Mouse (Mus musculus): ENCODE results near the gene Ttf2. TPM values are rescaled to one million over a fixed set of nuclear protein-coding genes. Genes with fewer than 3 reads are reported as not detected.

Gene Ttf2
- total and polyA plus RNA-seq, 2 experiments from 2014 or later: 1.5 to 3.6 TPM

GRCm38 (mm10) chr3:100993158-100993557 lies 23.7 kb upstream of the Ttf2 start:
- Histone ChIP-seq H3K27ac (ENCODE audit: low read depth, low read length) (no peak overlapping the region), H3K9ac (replicated peaks; ENCODE audit: low read length, poor library complexity, severe bottlenecking) (no peak overlapping the region), H3K4me2 (ENCODE audit: low read depth, low read length, poor library complexity, severe bottlenecking) (no peak overlapping the region), H3K9me3 (ENCODE audit: low read length) (no peaks in the 10 kb centered on the region), H3K36me3 (ENCODE audit: insufficient read depth, low read length) (no peaks in the 10 kb centered on the region), H3K27me3 (ENCODE audit: insufficient read depth, low read length) (no peaks in the 10 kb centered on the region), H3K4me3 (ENCODE audit: low read depth, low read length) (no peak overlapping the region), H3K4me1 (ENCODE audit: insufficient read depth, low read length) (peaks cover 7% of the 10 kb centered on the region; the same call in 1 of the 2 replicates)
- WGBS: 79% methylated on average over 7 of the region's 7 CpGs
- no peak for TF ChIP-seq CTCF (IDR thresholded peaks at IDR 0.05)
- no peak for DNase-seq (ENCODE audit: low spot score)
- ATAC-seq (ENCODE audit: low FRiP score): no peak

- H3K9ac ChIP-seq (replicated peaks; ENCODE audit: low read length, poor library complexity, severe bottlenecking): no peak overlapping the region
- H3K9me3 ChIP-seq (ENCODE audit: low read length): no peaks in the 10 kb centered on the region
- no peaks in the 10 kb centered on the region for H3K27me3 ChIP-seq (ENCODE audit: insufficient read depth, low read length)
- H3K4me3 ChIP-seq (ENCODE audit: low read depth, low read length): no peak overlapping the region
- H3K4me2 ChIP-seq (ENCODE audit: low read depth, low read length, poor library complexity, severe bottlenecking): no peak overlapping the region
- H3K36me3 ChIP-seq (ENCODE audit: insufficient read depth, low read length): no peaks in the 10 kb centered on the region
- H3K27ac ChIP-seq (ENCODE audit: low read depth, low read length): no peak overlapping the region
- H3K4me1 ChIP-seq (ENCODE audit: insufficient read depth, low read length): peaks cover 7% of the 10 kb centered on the region; the same call in 1 of the 2 replicates
- TF ChIP-seq CTCF (IDR thresholded peaks at IDR 0.05): no peak
- DNase-seq (ENCODE audit: low spot score): no peak
- ATAC-seq (ENCODE audit: low FRiP score): no peak
- 26% methylated on average over 1 of the region's 1 CpGs for WGBS
Measured at GRCm38 (mm10) chr3:100990231-100990630, 20.8 kb upstream of the Ttf2 start.

- DNase-seq (ENCODE audit: low spot score) (peak; percentile 46), ATAC-seq (ENCODE audit: low FRiP score) (no peak)
- Histone ChIP-seq H3K4me3 (ENCODE audit: low read depth, low read length) (no peak overlapping the region), H3K27me3 (ENCODE audit: insufficient read depth, low read length) (no peaks in the 10 kb centered on the region), H3K9me3 (ENCODE audit: low read length) (no peaks in the 10 kb centered on the region), H3K4me1 (ENCODE audit: insufficient read depth, low read length) (peaks cover 4% of the 10 kb centered on the region; the same call in 1 of the 2 replicates), H3K9ac (replicated peaks; ENCODE audit: low read length, poor library complexity, severe bottlenecking) (no peak overlapping the region), H3K36me3 (ENCODE audit: insufficient read depth, low read length) (no peaks in the 10 kb centered on the region), H3K4me2 (ENCODE audit: low read depth, low read length, poor library complexity, severe bottlenecking) (no peak overlapping the region), H3K27ac (ENCODE audit: low read depth, low read length) (no peak overlapping the region)
- TF ChIP-seq CTCF (IDR thresholded peaks at IDR 0.05): peak; percentile 28
- WGBS: 38% methylated on average over 12 of the region's 12 CpGs
Measured at GRCm38 (mm10) chr3:100989417-100989816, 20.0 kb upstream of the Ttf2 start.

- 69% methylated on average over 8 of the region's 8 CpGs for WGBS
- ATAC-seq (ENCODE audit: low FRiP score): no peak
Measured at GRCm38 (mm10) chr3:100979290-100979689, 9.8 kb upstream of the Ttf2 start.

GRCm38 (mm10) chr3:100973906-100974305 lies 4.4 kb upstream of the Ttf2 start:
- H3K4me3 ChIP-seq (ENCODE audit: low read depth, low read length): no peak overlapping the region
- ATAC-seq (ENCODE audit: low FRiP score): no peak
- H3K4me2 ChIP-seq (ENCODE audit: low read depth, low read length, poor library complexity, severe bottlenecking): no peak overlapping the region
- H3K27ac ChIP-seq (ENCODE audit: low read depth, low read length): no peak overlapping the region
- peak; percentile 91 for TF ChIP-seq CTCF (IDR thresholded peaks at IDR 0.05)
- H3K4me1 ChIP-seq (ENCODE audit: insufficient read depth, low read length): peaks cover 3% of the 10 kb centered on the region; the same call in 1 of the 2 replicates
- no peaks in the 10 kb centered on the region for H3K9me3 ChIP-seq (ENCODE audit: low read length)
- peak; percentile 87 for DNase-seq (ENCODE audit: low spot score)
- no peaks in the 10 kb centered on the region for H3K36me3 ChIP-seq (ENCODE audit: insufficient read depth, low read length)
- H3K9ac ChIP-seq (replicated peaks; ENCODE audit: low read length, poor library complexity, severe bottlenecking): no peak overlapping the region
- WGBS: 2% methylated on average over 1 of the region's 1 CpGs
- H3K27me3 ChIP-seq (ENCODE audit: insufficient read depth, low read length): no peaks in the 10 kb centered on the region

More at GRCm38 (mm10) chr3:100979290-100979689, 9.8 kb upstream of the Ttf2 start:
- Histone ChIP-seq H3K9ac (replicated peaks; ENCODE audit: low read length, poor library complexity, severe bottlenecking) (no peak overlapping the region), H3K4me3 (ENCODE audit: low read depth, low read length) (no peak overlapping the region), H3K4me1 (ENCODE audit: insufficient read depth, low read length) (no peaks in the 10 kb centered on the region; the same call in 1 of the 2 replicates), H3K9me3 (ENCODE audit: low read length) (no peaks in the 10 kb centered on the region), H3K4me2 (ENCODE audit: low read depth, low read length, poor library complexity, severe bottlenecking) (no peak overlapping the region), H3K27me3 (ENCODE audit: insufficient read depth, low read length) (no peaks in the 10 kb centered on the region), H3K27ac (ENCODE audit: low read depth, low read length) (no peak overlapping the region), H3K36me3 (ENCODE audit: insufficient read depth, low read length) (no peaks in the 10 kb centered on the region)
- no peak for DNase-seq (ENCODE audit: low spot score)
- no peak for TF ChIP-seq CTCF (IDR thresholded peaks at IDR 0.05)

- no peaks in the 10 kb centered on the region for H3K36me3 ChIP-seq (ENCODE audit: insufficient read depth, low read length)
- no peak overlapping the region for H3K4me2 ChIP-seq (ENCODE audit: low read depth, low read length, poor library complexity, severe bottlenecking)
- H3K9me3 ChIP-seq (ENCODE audit: low read length): no peaks in the 10 kb centered on the region
- no peaks in the 10 kb centered on the region for H3K4me1 ChIP-seq (ENCODE audit: insufficient read depth, low read length)
- H3K27ac ChIP-seq (ENCODE audit: low read depth, low read length): no peak overlapping the region
- peak; percentile 90 for TF ChIP-seq CTCF (IDR thresholded peaks at IDR 0.05)
- 77% methylated on average over 14 of the region's 14 CpGs for WGBS
- no peak overlapping the region for H3K4me3 ChIP-seq (ENCODE audit: low read depth, low read length)
- H3K9ac ChIP-seq (replicated peaks; ENCODE audit: low read length, poor library complexity, severe bottlenecking): no peak overlapping the region
- DNase-seq (ENCODE audit: low spot score) (peak; percentile 75), ATAC-seq (ENCODE audit: low FRiP score) (peak; percentile 54; the same call in 1 of the 2 replicates)
- H3K27me3 ChIP-seq (ENCODE audit: insufficient read depth, low read length): no peaks in the 10 kb centered on the region
Measured at GRCm38 (mm10) chr3:100963849-100964542, 5.5 kb downstream of the Ttf2 start.

Measured in midbrain, postnatal 0 days (tissue).